Mouse (Mus musculus): ENCODE measurements around the gene BC029722.

DNA sequence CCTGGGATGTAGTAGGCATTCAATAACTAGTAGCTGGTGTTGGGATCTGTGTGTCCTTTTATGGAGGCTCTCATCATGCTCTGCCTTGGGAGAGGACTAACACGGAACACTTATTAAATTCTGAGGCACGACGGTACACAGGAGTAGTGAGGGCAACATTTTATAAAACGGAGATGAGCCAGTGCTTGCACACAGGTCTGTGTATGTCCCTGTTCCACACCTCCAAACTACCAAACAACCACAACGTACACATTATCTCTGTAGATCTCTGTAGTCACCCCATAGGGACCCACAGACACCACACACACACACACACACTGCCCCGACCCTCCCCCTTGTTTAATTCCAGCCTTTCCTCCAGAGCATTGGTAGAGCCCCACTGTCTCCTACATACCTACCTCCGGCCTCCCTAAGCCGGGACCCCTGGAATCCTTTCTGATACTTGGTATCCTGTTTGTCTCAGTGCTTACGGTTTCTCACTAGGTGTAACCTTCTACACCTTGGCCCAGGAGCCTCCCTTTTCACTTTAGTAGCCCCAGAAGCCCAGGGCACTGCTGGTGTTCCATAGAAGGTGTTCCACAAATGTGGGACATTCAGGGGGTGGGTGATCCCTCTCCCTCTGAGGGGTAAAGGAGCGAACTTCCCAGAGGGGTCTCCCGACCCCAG lies 44.8 kb downstream of the BC029722 start:
- TF ChIP-seq GATA1 (IDR thresholded peaks at IDR 0.05; ENCODE audit: low read length) (no peak), TAL1 (IDR thresholded peaks at IDR 0.05; ENCODE audit: low read length) (no peak)
